ENCODE assay signal across 8 mouse cellular contexts in the genomic region with DNA sequence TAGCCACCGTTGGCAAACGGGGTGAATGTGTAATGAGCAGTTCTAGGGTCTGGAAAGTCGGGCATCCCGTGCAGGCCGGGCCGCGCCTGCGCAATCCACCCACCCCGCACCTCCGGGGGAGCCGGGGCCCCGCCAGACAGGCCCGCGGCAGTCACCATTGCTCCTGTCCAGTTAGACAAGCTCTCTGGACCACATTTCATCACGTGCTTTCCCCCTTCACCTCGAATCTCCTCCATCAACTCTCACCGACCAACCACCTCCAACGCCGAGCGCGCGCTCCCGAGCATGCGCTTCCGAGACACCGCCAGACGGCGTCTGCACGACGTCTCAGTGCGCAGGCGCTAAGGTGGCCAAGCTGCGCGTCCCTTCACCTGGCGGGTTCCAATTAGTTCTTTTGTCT. TPM values are rescaled to one million over a fixed set of nuclear protein-coding genes. Genes with fewer than 3 reads are reported as not detected.
DNase-seq lines count a peak whose midpoint lies in the region; ATAC-seq and TF ChIP-seq lines count a peak whose summit lies in the region.

A gene (minus strand): TSS at position 281 of the 400 bp plus-strand sequence.

- peak within 1 kb of the TSS; percentile 64 for H3K4me2 ChIP-seq in forebrain, postnatal 0 days (ENCODE audit: low read depth)

- peak within 1 kb of the TSS; percentile 81 for H3K9ac ChIP-seq in forebrain, postnatal 0 days

- peak within 1 kb of the TSS; percentile 80 for H3K27ac ChIP-seq in forebrain, postnatal 0 days (ENCODE audit: low read depth, low read length)
- peak within 1 kb of the TSS; percentile 98 for H3K27ac ChIP-seq in layer of hippocampus, adult 2 months

- 0 out of 2 replicates have a peak, but pooled peaks cover 3% of the 10 kb centered on the region for H3K36me3 ChIP-seq in forebrain, postnatal 0 days (ENCODE audit: insufficient read depth)

- peak; percentile 70 for TF ChIP-seq CTCF in forebrain, postnatal 0 days (IDR thresholded peaks at IDR 0.05; ENCODE audit: low read depth)
- peak; percentile 66 for TF ChIP-seq CTCF in layer of hippocampus, adult 2 months (conservative IDR thresholded peaks at IDR 0.05)
- TF ChIP-seq CTCF in lung, adult 2 months (IDR thresholded peaks at IDR 0.05; ENCODE audit: insufficient read depth, low read length) = peak; percentile 11; the same call in 1 of the 2 replicates

- peak; percentile 64; the same call in 1 of the 2 replicates for TF ChIP-seq POLR2A in lung, adult 2 months (IDR thresholded peaks at IDR 0.05; ENCODE audit: borderline replicate concordance, extremely low read depth, low read depth, low read length)

- peak within 1 kb of the TSS; percentile 66 for H3K4me3 ChIP-seq in forebrain, postnatal 0 days (ENCODE audit: low read depth, low read length)
- H3K4me3 ChIP-seq in layer of hippocampus, adult 2 months = peak within 1 kb of the TSS; percentile 71
- peak within 1 kb of the TSS; percentile 87 for H3K4me3 ChIP-seq in lung, adult 2 months (replicated peaks; ENCODE audit: extremely low read depth, low read depth, low read length)

- H3K9me3 ChIP-seq in forebrain, postnatal 0 days (ENCODE audit: low read length) = no peaks in the 10 kb centered on the region

- no peaks in the 10 kb centered on the region for H3K27me3 ChIP-seq in forebrain, postnatal 0 days (ENCODE audit: insufficient read depth, low read length)

- ATAC-seq in forebrain, postnatal 0 days = peak; percentile 96
- peak; percentile 82 for ATAC-seq in neutrophil, adult 5-6 weeks (ENCODE audit: extremely low read depth, insufficient number of reproducible peaks, low FRiP score, poor library complexity, severe bottlenecking)

- peaks cover 6% of the 10 kb centered on the region for H3K4me1 ChIP-seq in forebrain, postnatal 0 days (ENCODE audit: insufficient read depth)
- H3K4me1 ChIP-seq in lung, adult 2 months (ENCODE audit: control insufficient read depth, insufficient read depth, low read length) = no peaks in the 10 kb centered on the region

- peak; percentile 95 for DNase-seq in ES-CJ7 (ENCODE audit: low read depth, low spot score)
- DNase-seq in cerebellum, adult 18-20 months = peak; percentile 93 to 95
- peak; percentile 93 for DNase-seq in forebrain, postnatal 0 days
- peak; percentile 84 for DNase-seq in heart, postnatal 4 days
- peak; percentile 86 to 87 for DNase-seq in layer of hippocampus, adult 2 months (ENCODE audit: low spot score in 2 of 2)
- DNase-seq in lung, adult 2 months = peak; percentile 83
- DNase-seq in testis, postnatal 14 days (ENCODE audit: low spot score) = peak; percentile 88

- under 1% methylated on average over 35 of the region's 35 CpGs for WGBS in forebrain, postnatal 0 days
- WGBS in lung, adult 2 months = 1% methylated on average over 35 of the region's 35 CpGs

RNA-seq across cellular contexts. Expression of the gene that starts here (rescaled TPM):
- total RNA-seq in forebrain, postnatal 0 days (2014; rRNA removed) = 9.2 and 10.5 TPM in 2 replicates
- polyA plus RNA-seq in forebrain, postnatal 0 days (2015; fragmentation: Nextera tagmentation; extraction: Ambion mirVana) = 4.3 and 5.8 TPM in 2 replicates
- 1 to 10 TPM; 6.9 to 8.7 TPM for total RNA-seq in heart, postnatal 4 days (2021)
- total RNA-seq in layer of hippocampus, adult 2 months (2021) = 10 to 100 TPM; 19.3 to 19.9 TPM
- polyA plus RNA-seq in lung, adult 2 months (2012; rRNA removed) = 3.7 and 5.5 TPM in 2 replicates
- 9.6 and 10.1 TPM in 2 replicates for total RNA-seq in neutrophil, adult 5-6 weeks (2017)

Comparison
In these comparisons a context has a peak if more than half of its experiments do, and no peak if none do; other contexts are left out.
1. Peak in every context shown above with its lines: DNase-seq, ATAC-seq, H3K4me3 ChIP-seq and H3K27ac ChIP-seq.
2. CTCF ChIP-seq: peak in every context shown above with its lines; median percentile 70 in forebrain, postnatal 0 days; 66 in layer of hippocampus, adult 2 months; 11 in lung, adult 2 months.